Mouse (Mus musculus): ENCODE results near the gene Upp2.

GRCm38 (mm10) chr2:58667991-58668390 lies 100.9 kb downstream of the Upp2 start:
- TF ChIP-seq CTCF (IDR thresholded peaks at IDR 0.05; ENCODE audit: extremely low read depth, insufficient read length, insufficient replicate concordance, low read depth, low read length) = peak; percentile 44; the same call in 1 of the 2 replicates
- no peak for TF ChIP-seq POLR2A (IDR thresholded peaks at IDR 0.05; ENCODE audit: low read depth, low read length)

Measured in small intestine, adult 2 months (tissue).